Mouse (Mus musculus): ENCODE results near the gene Dyrk3.
"Not testable (repeated sequence)": the region's sequence is repeated elsewhere in the genome, so short reads cannot be mapped to it uniquely, and the experiment has no call there.

Dyrk3 gene

GRCm38 (mm10) chr1:131138191-131139016 lies at the start of gene Dyrk3:
Gene Dyrk3, minus strand, starts transcription at chr1:131138340.
- peak; percentile 83 for DNase-seq (ENCODE audit: low spot score)

DNA sequence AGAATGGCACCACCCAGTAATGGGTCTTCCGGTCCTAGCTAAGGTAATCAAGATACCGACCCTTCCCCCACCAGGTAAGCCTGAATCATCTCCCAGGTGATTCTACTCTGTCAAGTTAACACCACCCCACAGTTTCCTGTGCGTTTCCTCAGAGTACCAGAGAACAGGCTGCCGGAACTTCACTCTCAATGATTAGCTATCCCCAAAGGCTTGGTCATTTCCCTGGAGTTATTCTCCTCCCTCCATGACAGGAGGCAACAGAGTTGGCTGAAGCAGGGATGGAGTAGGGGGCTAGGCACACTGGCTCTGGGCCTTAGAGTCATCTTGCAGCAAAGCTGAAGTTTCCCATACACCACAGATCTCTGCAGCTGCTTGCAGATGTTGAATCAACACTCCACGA lies 49.7 kb upstream of the Dyrk3 start:
- DNase-seq (ENCODE audit: low spot score), result no peak

- DNase-seq (ENCODE audit: low spot score), result no peak
Measured at GRCm38 (mm10) chr1:131186995-131187394, 48.9 kb upstream of the Dyrk3 start.

DNA sequence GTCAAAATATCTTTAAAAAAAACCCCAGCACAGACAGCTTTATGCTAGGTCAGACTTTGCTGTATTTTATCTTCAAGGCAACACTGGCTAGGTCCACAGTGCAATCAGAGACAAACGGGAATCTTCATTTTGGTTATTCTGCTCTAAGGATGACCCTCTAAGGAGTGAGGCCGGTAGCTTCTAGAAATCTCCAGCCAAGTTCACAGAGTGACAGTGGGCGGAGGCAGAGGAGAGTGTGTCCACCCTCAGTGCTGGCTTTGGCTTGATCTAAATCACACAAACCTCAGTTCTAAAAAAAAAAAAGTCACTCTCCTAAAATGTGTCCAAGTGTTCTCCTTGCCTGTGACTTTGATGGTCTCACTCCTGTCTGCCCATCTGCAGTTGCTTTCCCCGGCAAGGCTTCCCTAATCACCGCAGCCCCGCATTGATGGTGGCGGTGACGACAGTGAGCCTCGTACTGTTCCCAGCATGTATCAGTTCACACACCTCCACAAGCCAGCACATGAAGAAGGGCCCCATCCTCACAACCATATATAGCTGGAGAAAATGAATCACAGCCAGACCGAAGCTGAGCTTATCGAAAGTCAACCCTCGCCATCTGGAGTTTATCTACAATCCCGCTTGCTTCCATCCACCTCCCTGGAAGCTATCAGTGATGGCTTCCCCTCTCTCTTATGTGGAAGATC lies 47.8 kb upstream of the Dyrk3 start:
- DNase-seq (ENCODE audit: low spot score), result peak; percentile 48

- no peak for DNase-seq (ENCODE audit: low spot score)
Measured at GRCm38 (mm10) chr1:131184956-131185660, 47.0 kb upstream of the Dyrk3 start.

DNA sequence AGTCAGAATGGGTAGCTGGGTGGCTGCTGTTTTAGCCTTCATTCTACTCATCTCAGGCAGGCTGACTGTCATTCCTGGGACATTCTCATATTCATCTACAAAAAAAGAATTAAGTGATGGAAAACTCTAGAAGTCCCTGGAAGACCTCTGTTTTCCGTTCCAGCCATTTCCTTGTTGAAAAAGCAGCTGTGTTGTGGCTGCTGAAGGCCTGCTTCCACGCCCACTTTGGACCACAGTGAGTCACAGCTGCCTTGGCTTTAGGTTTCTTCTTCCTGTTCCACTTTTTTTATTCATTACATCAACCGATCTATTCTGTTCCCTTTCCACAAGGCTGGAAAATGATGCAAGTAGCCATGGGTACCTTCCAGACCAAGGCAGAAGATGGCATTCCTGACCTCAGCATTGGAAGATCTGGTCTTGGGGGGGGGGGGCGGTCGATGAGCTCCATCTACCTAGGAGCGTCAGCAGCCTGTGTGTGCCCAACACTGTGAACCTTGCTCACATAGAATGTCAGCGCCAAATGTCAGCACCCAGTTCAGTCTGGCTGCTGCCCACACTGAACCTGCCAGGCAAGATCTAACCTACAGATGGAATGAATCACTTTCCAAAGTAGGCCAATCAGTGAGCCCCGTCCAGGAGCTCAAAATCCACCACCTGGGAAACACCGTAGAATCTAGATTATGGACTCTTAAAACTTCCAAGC lies 46.3 kb upstream of the Dyrk3 start:
- no peak for DNase-seq (ENCODE audit: low spot score)

GRCm38 (mm10) chr1:131183201-131183600 lies 45.1 kb upstream of the Dyrk3 start:
- DNase-seq (ENCODE audit: low spot score), result no peak

GRCm38 (mm10) chr1:131181642-131182527 lies 43.7 kb upstream of the Dyrk3 start:
- peak; percentile 70 for DNase-seq (ENCODE audit: low spot score)

- no peak for DNase-seq (ENCODE audit: low spot score)
Measured at GRCm38 (mm10) chr1:131180386-131180785, 42.2 kb upstream of the Dyrk3 start.

GRCm38 (mm10) chr1:131178083-131178482 lies 39.9 kb upstream of the Dyrk3 start:
- DNase-seq (ENCODE audit: low spot score), result no peak

GRCm38 (mm10) chr1:131177249-131177648 lies 39.1 kb upstream of the Dyrk3 start:
- no peak for DNase-seq (ENCODE audit: low spot score)

DNA sequence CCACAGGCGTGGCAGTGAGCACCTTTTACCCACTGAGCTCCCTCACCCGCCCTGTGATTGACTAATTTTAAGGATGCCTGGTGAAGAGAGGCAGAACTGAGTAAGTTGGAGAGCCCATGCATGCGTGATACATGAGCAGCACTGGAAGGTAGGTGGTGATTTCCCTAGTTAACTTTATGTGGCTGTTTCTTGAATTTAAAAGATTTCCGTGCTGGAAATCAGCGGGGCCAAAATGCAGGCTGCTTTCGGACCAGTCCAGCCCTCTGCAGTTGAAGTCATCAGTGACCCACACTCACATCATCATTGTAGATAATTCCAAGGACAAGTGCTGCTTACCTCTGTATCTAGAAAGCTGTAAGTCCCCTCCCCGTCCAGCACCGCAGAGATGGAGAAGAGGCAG lies 37.7 kb upstream of the Dyrk3 start:
- no peak for DNase-seq (ENCODE audit: low spot score)

DNA sequence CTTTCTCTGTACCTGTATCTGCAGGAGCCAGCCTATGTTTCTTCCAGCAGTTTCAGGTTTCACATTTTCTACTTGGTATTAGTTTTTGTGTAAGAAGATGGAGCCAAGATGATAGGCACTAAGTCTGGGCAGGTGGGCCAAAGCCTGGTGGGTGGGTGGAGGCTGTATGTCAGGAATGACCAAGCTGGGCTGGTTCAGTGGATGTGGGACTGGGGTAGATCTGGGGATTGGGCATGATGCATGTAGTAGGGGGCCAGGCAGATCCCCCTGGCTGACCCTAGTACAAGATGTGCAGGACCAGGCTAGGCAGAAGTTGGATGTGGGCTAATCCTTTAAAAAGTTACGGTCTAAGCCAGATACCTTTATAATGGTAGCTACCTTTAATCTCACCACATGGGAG lies 37.0 kb upstream of the Dyrk3 start:
- DNase-seq (ENCODE audit: low spot score), result no peak

GRCm38 (mm10) chr1:131174299-131174861 lies 36.2 kb upstream of the Dyrk3 start:
- DNase-seq (ENCODE audit: low spot score), result no peak

DNA sequence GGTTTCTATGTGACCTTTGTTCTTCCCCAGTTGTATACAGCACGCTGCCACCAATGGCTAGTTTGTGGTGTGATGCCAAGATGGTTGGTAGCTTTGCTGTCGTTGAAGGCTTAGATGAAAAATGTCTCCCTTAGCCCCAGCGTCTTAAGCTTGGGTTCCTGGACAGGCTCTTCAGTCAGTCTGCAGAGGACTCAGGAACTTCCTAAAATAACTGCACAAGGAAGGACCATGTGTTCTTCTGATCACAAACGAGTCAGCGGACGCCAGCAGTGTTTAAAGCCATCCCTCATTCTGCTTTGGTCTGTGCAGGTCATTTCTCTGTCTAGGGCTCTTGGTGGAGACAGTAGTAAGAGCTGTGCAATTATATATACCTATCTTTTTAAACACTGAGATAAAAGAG lies 35.7 kb upstream of the Dyrk3 start:
- no peak for DNase-seq (ENCODE audit: low spot score)

GRCm38 (mm10) chr1:131173001-131173400 lies 34.9 kb upstream of the Dyrk3 start:
- no peak for DNase-seq (ENCODE audit: low spot score)

GRCm38 (mm10) chr1:131167612-131168011 lies 29.5 kb upstream of the Dyrk3 start:
- DNase-seq (ENCODE audit: low spot score), result peak; percentile 36

DNA sequence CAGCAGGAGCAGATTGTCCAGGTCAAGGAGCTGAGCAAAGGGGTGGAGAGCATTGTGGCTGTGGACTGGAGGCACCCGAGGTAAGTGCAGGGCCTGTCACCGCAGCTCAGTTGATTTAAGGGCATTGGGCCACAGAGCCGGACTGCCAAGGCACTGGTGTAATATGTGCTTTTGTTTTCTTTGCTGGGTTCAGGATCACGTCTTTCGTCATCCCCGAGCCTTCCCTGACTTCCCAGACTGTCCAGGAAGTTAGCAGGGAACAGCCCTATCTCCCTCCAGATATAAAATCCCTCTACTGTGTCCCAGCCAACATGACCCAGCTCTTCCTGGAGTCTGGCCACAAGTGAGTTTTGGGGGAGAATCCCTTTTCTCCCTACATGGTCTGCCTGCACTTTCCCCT lies 26.3 kb upstream of the Dyrk3 start:
- DNase-seq (ENCODE audit: low spot score), result no peak

DNA sequence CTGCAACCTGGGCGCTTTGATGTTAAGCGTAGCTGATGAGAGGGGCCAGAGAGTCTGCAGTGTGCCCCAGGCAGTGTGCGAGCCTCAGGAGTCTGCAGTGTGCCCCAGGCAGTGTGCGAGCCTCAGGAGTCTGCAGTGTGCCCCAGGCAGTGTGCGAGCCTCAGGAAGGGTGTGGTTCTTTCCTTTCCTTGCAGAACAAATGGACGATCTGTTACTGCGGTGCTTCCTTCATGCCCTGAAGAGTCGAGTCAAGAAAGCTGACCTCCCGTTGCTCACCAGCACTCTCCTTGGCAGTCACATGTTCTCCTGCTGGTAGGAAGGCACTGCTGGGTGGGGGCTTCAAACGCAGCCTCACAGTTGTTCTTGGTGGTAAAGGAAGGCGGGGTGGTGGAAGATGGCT lies 23.0 kb upstream of the Dyrk3 start:
- DNase-seq (ENCODE audit: low spot score), result no peak

DNA sequence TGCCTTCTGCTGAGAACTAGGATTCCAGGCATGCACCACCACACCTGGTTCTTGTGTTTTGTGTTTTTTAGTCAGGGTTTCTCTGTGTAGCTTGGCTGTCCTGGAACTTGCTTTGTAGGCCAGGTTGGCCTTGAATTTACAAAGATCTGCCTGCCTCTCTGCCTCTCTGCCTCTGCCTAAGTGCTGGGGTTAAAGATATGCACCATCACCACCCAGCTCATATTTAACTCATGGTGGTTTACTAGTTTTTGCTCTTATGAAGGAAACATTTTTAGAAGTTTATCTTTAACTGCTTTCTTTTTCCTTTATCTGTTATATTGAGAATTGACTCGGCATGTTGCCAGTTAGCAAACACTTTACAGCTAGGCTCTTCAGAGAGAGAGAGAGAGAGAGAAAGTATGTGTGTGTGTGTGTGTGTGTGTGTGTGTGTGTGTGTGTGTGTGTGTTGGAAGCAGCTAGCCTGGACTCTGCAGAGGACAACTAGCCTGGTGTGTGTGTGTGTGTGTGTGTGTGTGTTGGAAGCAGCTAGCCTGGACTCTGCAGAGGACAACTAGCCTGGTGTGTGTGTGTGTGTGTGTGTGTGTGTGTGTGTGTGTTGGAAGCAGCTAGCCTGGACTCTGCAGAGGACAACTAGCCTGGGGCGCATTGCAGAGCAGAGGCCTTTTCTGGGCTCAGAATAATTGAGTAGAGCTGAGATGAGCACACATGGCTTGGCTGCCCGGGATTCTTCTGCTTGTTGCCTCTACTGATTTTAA lies 21.6 kb upstream of the Dyrk3 start:
- not testable (repeated sequence) for DNase-seq (ENCODE audit: low spot score)

Measured in left cerebral cortex, adult 11 months (tissue).